Mouse (Mus musculus) heart, adult 2 months (tissue): ENCODE measurements around the gene Cdc42se2.

Source experiments
- CTCF ChIP-seq: fragments of 200-600 bp; IDR thresholded peaks from 2 replicates; pipeline ENCODE4 v1.8.1; 2022; ENCODE audit warnings: antibody characterized with exemption, mild to moderate bottlenecking, moderate library complexity
- EP300 ChIP-seq: fragments of 200-500 bp; IDR thresholded peaks from 2 replicates; pipeline ENCODE4 v1.6.1; 2011; ENCODE audit warnings: low read depth, low read length, control low read depth; ENCODE audit not compliant: insufficient read depth
- POLR2A ChIP-seq: fragments of 200-500 bp; IDR thresholded peaks from 2 replicates; pipeline ENCODE4 v1.6.1; 2011; ENCODE audit warnings: mild to moderate bottlenecking, low read depth, low read length, control low read depth; ENCODE audit not compliant: insufficient read depth

- TF ChIP-seq POLR2A (no peak), CTCF (no peak), EP300 (no peak)
These were observed 79.3 kb downstream of the Cdc42se2 start for GRCm38 (mm10) chr11:54708153-54708552.
